Mouse (Mus musculus): ENCODE data around the gene Myo6.

Gene Myo6

DNA sequence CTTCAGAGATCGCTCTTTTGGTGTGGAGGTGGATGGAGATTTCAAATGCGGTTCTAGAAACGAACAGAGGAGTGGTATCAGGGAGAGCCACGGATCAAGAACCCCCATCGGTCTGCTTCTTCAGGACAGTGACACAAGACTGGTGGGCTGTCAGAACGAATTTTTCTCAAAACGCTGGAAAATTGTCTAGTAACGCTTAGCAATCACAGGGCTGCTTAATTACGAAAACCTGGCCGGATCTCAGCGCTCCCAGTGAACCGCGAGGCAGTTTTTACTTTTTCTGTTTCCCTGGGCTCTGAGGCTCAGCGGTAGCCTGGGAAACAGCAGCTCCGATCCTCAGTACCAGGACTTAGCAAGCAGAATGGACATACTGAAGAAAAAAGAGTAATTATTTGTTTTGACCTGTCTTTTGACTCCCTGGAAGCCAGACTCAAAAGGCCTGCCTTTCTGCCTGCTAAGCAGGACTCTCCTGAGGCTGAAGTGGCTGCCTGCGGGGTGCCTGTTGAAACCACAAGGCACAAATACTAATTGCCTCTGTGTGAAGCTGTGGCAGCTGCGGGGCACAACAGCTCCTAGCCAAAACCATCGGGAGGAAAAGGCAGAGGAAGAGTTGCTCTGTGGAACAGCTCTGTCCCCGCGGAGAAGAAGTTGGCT is 187.0 kb downstream of the Myo6 start:
- DNase-seq (ENCODE audit: extremely low read depth, low read depth): no peak

DNA sequence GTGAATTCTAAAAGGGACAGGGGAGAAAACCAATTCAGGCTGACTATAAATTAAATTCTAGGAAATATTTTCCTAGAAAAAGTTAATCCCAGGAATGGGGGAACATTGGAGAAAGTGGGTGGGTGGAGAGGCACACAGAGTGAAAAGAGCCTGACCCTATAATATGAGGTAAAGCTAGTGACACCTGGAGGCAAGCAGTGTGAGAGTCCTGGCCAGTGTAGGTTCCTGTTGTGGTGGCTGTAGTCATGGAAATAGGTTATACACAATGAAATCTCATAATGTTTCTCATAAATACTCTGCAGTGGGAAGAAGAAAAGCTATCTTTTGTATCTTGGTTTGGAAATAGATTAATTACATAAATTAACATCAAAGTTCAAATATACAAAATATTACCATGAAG is 195.2 kb downstream of the Myo6 start:
- no peak for DNase-seq (ENCODE audit: extremely low read depth, low read depth)

All from MEL-GATA-1-ER (cell line).